Mouse (Mus musculus) mesoderm, embryonic 11.5 days (tissue): Measurements from ENCODE around the gene Defb6.

Source experiments
- DNase-seq: peaks from one replicate; pipeline ENCODE4 v3.0.0-alpha.2; 2012; ENCODE audit warnings: low read depth, low spot score

Gene Defb6

GRCm38 (mm10) chr8:19225161-19225560, at the start of gene Defb6:
Gene Defb6 (plus strand): TSS chr8:19225478.
- no peak for DNase-seq

- no peak for DNase-seq
Observed at GRCm38 (mm10) chr8:19238101-19238500, 12.8 kb downstream of the Defb6 start.

- DNase-seq, result no peak
Observed at GRCm38 (mm10) chr8:19239616-19240015, 14.3 kb downstream of the Defb6 start, which contains the start of gene Defb46. Gene Defb46 (plus strand): TSS chr8:19239916.

GRCm38 (mm10) chr8:19247280-19247679, 22.0 kb downstream of the Defb6 start, which contains the start of gene Defb5:
Gene Defb5 (plus strand): TSS chr8:19247580.
- no peak for DNase-seq

GRCm38 (mm10) chr8:19258136-19258535, 32.9 kb downstream of the Defb6 start:
- no peak for DNase-seq

GRCm38 (mm10) chr8:19259667-19260066, 34.4 kb downstream of the Defb6 start:
- no peak for DNase-seq
